Mouse (Mus musculus) limb, embryonic 11.5 days (tissue): ENCODE measurements at regions not wholly inside any gene's neighbourhood (a gene's known extent, or its start where the extent isn't known, plus 50 kb on each side); places are given as distances from the start of the nearest gene placed in this dataset.

ENCODE experiments used
- ATAC-seq: fragments of 200-750 bp; cut with Nextera tagmentation; 2 replicates; pipeline ENCODE4 v1.8.0; 2017; ENCODE audit warnings: low read depth; ENCODE audit not compliant: insufficient number of reproducible peaks, low FRiP score, low TSS enrichment
- DNase-seq: peaks from one replicate; pipeline ENCODE4 v3.0.0-alpha.2; 2015; ENCODE audit warnings: low spot score
- H3K27ac ChIP-seq: fragments of 300-500 bp; sonication (generic); replicated peaks from 2 replicates; pipeline ENCODE4 v1.5.1; 2014; ENCODE audit warnings: low read depth, mild to moderate bottlenecking, low read length
- H3K27me3 ChIP-seq: fragments of 300-500 bp; sonication (generic); 2 replicates; pipeline ENCODE4 v1.6.1; 2014; ENCODE audit warnings: mild to moderate bottlenecking, low read length, mixed read lengths; ENCODE audit not compliant: control insufficient read depth, insufficient read depth
- H3K36me3 ChIP-seq: fragments of 300-500 bp; sonication (generic); 2 replicates; pipeline ENCODE4 v1.6.1; 2014; ENCODE audit warnings: mild to moderate bottlenecking, low read length, moderate library complexity, mixed read lengths; ENCODE audit not compliant: control insufficient read depth, insufficient read depth
- H3K4me1 ChIP-seq: fragments of 300-500 bp; sonication (generic); 2 replicates; pipeline ENCODE4 v1.6.1; 2014; ENCODE audit warnings: low read length, mixed read lengths; ENCODE audit not compliant: control insufficient read depth, insufficient read depth
- H3K4me2 ChIP-seq: fragments of 300-500 bp; sonication (generic); 2 replicates; pipeline ENCODE4 v1.6.1; 2014; ENCODE audit warnings: low read depth, mild to moderate bottlenecking, moderate library complexity; ENCODE audit not compliant: severe bottlenecking
- H3K4me3 ChIP-seq: fragments of 300-500 bp; sonication (generic); 2 replicates; pipeline ENCODE4 v1.5.1; 2014; ENCODE audit warnings: low read depth, low read length
- H3K9ac ChIP-seq: fragments of 300-500 bp; sonication (generic); 2 replicates; pipeline ENCODE4 v1.6.1; 2014; ENCODE audit warnings: mild to moderate bottlenecking, low read length
- H3K9me3 ChIP-seq: fragments of 300-500 bp; sonication (generic); 2 replicates; pipeline ENCODE4 v1.6.1; 2016; ENCODE audit warnings: low read length; ENCODE audit not compliant: control insufficient read depth
- WGBS: fragments of 180-500 bp; shearing (Covaris S2); extraction: QIAGEN DNeasy Blood & Tissue Kit; methylation state at CpG from one replicate; pipeline ENCODE4 v1.1.7; 2014; 5-methylcytosine and 5-hydroxymethylcytosine counted together

DNA sequence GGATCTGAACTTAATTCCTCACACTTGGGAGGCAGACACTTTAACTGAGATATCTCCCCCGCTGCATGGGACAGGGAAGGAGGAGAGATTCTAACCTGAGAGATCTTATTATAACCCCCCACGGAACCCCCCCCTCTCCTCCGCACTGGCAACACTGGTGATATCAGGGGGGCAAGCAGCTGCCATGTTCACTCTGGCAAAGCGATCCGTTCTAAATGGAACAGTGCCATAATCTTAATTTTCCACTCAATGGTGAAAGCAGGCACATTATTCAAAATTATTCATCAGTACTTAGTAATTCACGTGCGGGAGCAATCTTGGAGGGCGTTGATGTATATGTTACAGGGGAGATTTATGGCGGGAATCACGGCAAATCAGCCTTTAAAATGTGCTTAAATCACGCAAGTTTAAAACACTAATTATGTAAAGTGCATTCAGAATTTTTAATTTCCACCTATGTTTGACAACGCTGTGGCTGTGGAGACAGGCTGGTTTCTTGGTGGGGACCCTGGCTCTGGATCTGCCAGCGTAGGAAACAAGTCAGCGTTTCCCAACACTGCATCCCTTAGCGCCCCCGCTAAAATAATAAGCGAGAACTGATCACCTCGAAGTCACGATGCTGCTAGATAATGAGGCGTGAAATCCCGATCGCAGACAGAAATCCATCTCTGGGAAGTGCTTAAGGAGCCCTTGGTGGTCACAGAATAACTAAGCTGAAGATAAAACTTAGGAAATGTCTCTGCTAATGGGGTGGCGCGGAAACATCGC, 354.7 kb downstream of the Cdh26 start:
- H3K4me2 ChIP-seq, result no peak overlapping the region
- no peaks in the 10 kb centered on the region for H3K9me3 ChIP-seq
- H3K4me1 ChIP-seq, result no peaks in the 10 kb centered on the region
- no peak overlapping the region for H3K27ac ChIP-seq
- 76% methylated on average over 25 of the region's 25 CpGs for WGBS
- no peaks in the 10 kb centered on the region for H3K36me3 ChIP-seq
- H3K4me3 ChIP-seq, result no peak overlapping the region
- H3K9ac ChIP-seq, result no peak overlapping the region
- no peak for DNase-seq
- no peak for ATAC-seq
- no peaks in the 10 kb centered on the region for H3K27me3 ChIP-seq

DNA sequence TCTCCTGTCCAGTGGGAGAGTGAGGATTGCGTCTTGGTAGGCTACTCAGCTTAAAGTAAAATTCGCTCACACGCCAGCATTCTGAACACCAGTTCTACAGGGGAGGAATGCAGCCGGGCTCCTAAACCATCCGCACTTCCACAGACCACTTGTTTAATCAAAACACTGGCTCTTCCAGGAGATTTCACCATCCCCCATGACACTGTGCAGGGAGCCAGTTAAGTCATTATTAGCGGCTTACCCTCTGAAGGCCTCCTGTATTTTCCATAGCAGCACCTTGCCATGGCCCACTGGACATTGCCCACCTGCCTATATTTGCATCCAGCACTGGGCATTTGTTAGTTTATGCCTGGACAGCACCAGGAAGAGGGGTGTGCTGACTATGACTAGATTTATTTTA, 355.5 kb downstream of the Cdh26 start:
- Histone ChIP-seq H3K4me1 (no peaks in the 10 kb centered on the region), H3K4me2 (no peak overlapping the region), H3K27ac (no peak overlapping the region), H3K4me3 (no peak overlapping the region), H3K36me3 (no peaks in the 10 kb centered on the region), H3K9me3 (no peaks in the 10 kb centered on the region), H3K27me3 (no peaks in the 10 kb centered on the region), H3K9ac (no peak overlapping the region)
- WGBS, result 49% methylated on average over 6 of the region's 6 CpGs
- no peak for ATAC-seq
- DNase-seq, result no peak

DNA sequence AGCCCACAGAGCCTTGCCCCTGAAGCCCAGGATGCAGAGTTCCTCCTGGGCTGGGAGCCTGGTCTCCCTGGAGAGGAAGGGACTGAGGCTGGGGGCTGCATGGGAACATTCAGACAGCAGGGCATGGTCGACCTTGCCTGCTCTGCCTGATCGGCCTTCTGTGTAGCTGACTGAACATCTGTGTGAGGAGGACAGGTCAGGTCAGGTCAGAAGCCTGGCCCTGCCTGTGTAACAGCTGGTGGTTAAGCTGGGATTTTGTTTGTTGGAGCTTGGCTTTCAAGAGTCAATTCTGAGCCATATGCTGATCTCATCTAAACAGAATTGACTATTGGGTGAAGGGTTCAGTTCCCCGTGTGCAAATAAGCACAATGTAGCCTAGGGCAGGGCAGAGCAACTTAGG, 365.5 kb downstream of the Cdh26 start:
- H3K36me3 ChIP-seq, result no peaks in the 10 kb centered on the region
- DNase-seq, result no peak
- ATAC-seq, result no peak
- H3K4me1 ChIP-seq, result no peaks in the 10 kb centered on the region
- no peaks in the 10 kb centered on the region for H3K27me3 ChIP-seq
- no peak overlapping the region for H3K9ac ChIP-seq
- 0 out of 2 replicates have a peak, but pooled peaks cover 2% of the 10 kb centered on the region for H3K9me3 ChIP-seq
- no peak overlapping the region for H3K4me3 ChIP-seq
- 50% methylated on average over 3 of the region's 3 CpGs for WGBS
- no peak overlapping the region for H3K27ac ChIP-seq
- H3K4me2 ChIP-seq, result no peak overlapping the region

DNA sequence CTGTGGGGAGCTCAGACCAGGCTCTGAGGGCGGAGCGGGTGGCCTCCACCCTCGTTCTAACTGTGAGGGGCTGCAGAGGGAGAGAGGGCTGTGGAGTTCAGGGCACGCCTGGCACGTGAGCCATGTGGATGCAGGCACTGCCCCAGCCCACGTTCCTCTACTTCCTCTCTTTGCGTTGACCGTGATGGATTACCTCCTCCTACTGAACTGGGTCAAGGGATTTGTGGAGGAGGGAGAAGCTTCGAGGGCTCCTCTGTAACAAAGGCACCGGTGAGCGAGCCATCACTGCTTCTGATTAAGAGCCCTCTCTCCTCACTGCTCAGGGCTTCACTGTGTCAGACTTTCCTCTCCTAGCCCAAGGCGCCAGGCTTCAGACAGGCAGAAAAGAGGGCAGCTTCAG, 371.1 kb downstream of the Cdh26 start:
- no peak overlapping the region for H3K4me3 ChIP-seq
- H3K36me3 ChIP-seq, result no peaks in the 10 kb centered on the region
- no peaks in the 10 kb centered on the region for H3K27me3 ChIP-seq
- no peak overlapping the region for H3K27ac ChIP-seq
- DNase-seq, result no peak
- no peak for ATAC-seq
- H3K9ac ChIP-seq, result no peak overlapping the region
- WGBS, result 39% methylated on average over 12 of the region's 12 CpGs
- no peak overlapping the region for H3K4me2 ChIP-seq
- H3K4me1 ChIP-seq, result no peaks in the 10 kb centered on the region
- 0 out of 2 replicates have a peak, but pooled peaks cover 2% of the 10 kb centered on the region for H3K9me3 ChIP-seq

DNA sequence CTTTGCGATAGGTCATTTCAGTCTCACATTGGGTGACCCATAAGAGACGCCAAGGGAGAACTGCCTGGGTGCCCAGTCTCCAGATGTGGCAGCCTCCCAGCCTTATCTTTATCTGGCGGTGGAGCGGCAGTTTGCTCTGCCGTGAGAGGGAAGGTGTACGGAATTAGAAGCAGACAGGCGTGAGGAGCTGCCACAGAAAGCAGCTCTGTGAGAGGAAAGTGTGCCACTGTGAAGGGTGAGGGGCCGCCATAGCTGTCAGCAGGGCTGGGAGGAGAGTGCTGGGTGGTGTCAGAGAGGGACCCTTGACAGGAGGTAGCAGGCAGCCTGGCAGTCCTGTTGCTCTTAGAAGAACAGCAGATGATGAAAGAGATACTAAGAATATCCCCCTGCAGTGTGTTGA, 375.0 kb downstream of the Cdh26 start:
- no peak for DNase-seq

DNA sequence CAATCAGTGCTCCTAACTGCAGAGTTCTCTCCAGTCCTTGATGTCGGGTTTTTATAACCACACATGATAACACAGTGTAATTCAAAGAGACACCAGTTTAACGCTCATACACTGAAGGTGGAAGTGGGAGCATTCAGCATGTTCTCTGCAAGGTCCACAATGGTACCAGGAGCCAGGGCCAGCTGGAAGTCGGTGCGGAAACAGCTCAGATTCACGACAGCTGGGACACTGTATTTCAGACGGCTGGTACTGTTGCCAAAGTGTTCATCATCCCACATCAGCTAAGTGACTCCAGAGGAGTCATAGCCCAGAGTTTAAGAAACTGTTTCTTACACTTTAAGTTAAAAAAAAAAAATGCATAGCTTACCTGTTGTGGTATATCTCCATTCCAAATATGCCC, 391.2 kb downstream of the Cdh26 start:
- Histone ChIP-seq H3K4me2 (no peak overlapping the region), H3K9me3 (no peaks in the 10 kb centered on the region), H3K27me3 (no peaks in the 10 kb centered on the region), H3K9ac (no peak overlapping the region), H3K4me1 (no peaks in the 10 kb centered on the region), H3K27ac (no peak overlapping the region), H3K36me3 (no peaks in the 10 kb centered on the region), H3K4me3 (no peak overlapping the region)
- ATAC-seq (no peak), DNase-seq (no peak)
- WGBS, result 82% methylated on average over 6 of the region's 6 CpGs

More for the DNA sequence above, 375.0 kb downstream of the Cdh26 start:
- no peaks in the 10 kb centered on the region for H3K36me3 ChIP-seq
- ATAC-seq, result no peak
- H3K9ac ChIP-seq, result no peak overlapping the region
- 41% methylated on average over 8 of the region's 8 CpGs for WGBS
- no peaks in the 10 kb centered on the region for H3K4me1 ChIP-seq
- no peak overlapping the region for H3K4me3 ChIP-seq
- no peak overlapping the region for H3K4me2 ChIP-seq
- no peaks in the 10 kb centered on the region for H3K9me3 ChIP-seq
- H3K27me3 ChIP-seq, result no peaks in the 10 kb centered on the region
- H3K27ac ChIP-seq, result no peak overlapping the region

DNA sequence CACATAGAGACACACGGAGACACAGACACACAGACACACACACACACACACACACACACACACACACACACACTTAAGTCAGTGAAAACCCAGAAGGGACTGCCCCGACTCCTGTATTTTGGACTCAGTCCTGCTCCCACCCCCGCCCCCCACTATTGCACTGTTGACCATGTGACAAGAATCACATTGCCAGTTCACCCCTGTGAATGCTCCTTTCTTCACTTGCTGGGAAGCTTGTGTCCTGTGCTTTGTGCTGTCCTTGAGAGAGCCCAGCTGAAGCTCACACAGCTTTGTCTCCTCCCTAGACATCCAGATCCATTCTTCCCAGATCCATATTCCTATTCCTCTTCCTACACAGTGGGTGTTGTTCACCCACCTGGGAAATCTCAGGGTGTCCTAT, 400.0 kb downstream of the Cdh26 start:
- Histone ChIP-seq H3K4me1 (no peaks in the 10 kb centered on the region), H3K4me2 (no peak overlapping the region), H3K27ac (no peak overlapping the region), H3K4me3 (no peak overlapping the region), H3K36me3 (no peaks in the 10 kb centered on the region), H3K9ac (no peak overlapping the region), H3K27me3 (no peaks in the 10 kb centered on the region), H3K9me3 (no peaks in the 10 kb centered on the region)
- no peak for DNase-seq
- no peak for ATAC-seq
- WGBS, result 79% methylated on average over 3 of the region's 3 CpGs

DNA sequence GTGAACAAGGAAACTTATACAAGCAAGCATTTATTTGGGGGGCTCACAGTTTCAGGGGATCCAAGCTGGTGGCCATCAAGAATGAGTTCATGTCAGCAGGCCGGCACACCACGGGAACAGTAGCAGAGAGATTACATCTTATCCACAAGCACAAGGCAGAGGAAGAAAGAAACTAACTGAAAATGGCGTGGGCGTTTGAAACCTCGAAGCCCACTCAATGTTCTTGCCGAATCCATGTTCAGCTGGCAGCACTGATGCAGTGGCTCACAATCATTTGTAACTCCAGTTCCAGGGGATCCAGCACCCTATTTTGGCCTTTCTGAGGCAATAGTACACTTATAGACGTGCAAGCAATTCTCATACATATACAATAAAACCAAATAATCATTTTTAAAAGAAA, 404.7 kb downstream of the Cdh26 start:
- no peak for ATAC-seq
- 87% methylated on average over 7 of the region's 7 CpGs for WGBS

DNA sequence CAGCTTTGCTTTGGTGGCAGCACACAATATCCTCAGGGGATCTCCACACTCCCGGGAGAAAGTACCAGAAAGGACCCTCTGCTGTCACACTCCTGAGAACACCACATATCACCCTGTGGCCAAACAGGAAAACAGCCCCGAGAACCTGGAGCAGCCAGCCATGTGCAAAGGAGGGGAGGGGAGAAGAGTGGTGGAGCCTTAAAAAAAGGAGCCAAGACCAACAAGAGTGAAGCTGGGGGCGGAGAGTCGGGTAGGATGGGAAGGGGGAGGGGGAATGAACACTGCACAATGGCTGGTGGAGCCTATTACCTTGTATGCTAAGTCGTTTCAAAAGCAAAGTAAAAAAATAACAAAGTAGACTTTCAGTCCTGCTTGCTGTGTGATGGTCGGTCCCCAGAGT, 408.2 kb downstream of the Cdh26 start:
- Histone ChIP-seq H3K4me2 (no peak overlapping the region), H3K27me3 (no peaks in the 10 kb centered on the region), H3K27ac (no peak overlapping the region), H3K4me1 (peaks cover 5% of the 10 kb centered on the region), H3K4me3 (no peak overlapping the region), H3K9ac (no peak overlapping the region), H3K36me3 (no peaks in the 10 kb centered on the region), H3K9me3 (no peaks in the 10 kb centered on the region)
- peak; percentile 40; the same call in 1 of the 2 replicates for ATAC-seq
- no peak for DNase-seq
- 35% methylated on average over 6 of the region's 6 CpGs for WGBS

More for the DNA sequence above, 404.7 kb downstream of the Cdh26 start:
- Histone ChIP-seq H3K9me3 (no peaks in the 10 kb centered on the region), H3K9ac (no peak overlapping the region), H3K4me1 (peaks cover 5% of the 10 kb centered on the region), H3K4me2 (no peak overlapping the region), H3K36me3 (no peaks in the 10 kb centered on the region), H3K27ac (no peak overlapping the region), H3K4me3 (no peak overlapping the region), H3K27me3 (no peaks in the 10 kb centered on the region)
- DNase-seq, result no peak
